Mouse (Mus musculus) forebrain, embryonic 14.5 days (tissue): Measurements from ENCODE around the gene Tmbim6. TPM values are rescaled to one million over a fixed set of nuclear protein-coding genes. Genes with fewer than 3 reads are reported as not detected.

ENCODE experiments used
- ATAC-seq: fragments of 200-750 bp; cut with Nextera tagmentation; 2 replicates; pipeline ENCODE4 v1.8.0; 2017; ENCODE audit warnings: mild to moderate bottlenecking, moderate library complexity
- DNase-seq: peaks from one replicate; pipeline ENCODE4 v3.0.0-alpha.2; 2015; ENCODE audit warnings: low spot score
- H3K27ac ChIP-seq: fragments of 300-500 bp; sonication (generic); 2 replicates; pipeline ENCODE4 v1.5.1; 2014; ENCODE audit warnings: low read depth, mild to moderate bottlenecking, control low read depth, low read length, moderate library complexity
- H3K27me3 ChIP-seq: fragments of 300-500 bp; sonication (generic); replicated peaks from 2 replicates; pipeline ENCODE4 v1.6.1; 2014; ENCODE audit warnings: low read length, control low read depth, mixed read lengths; ENCODE audit not compliant: control insufficient read depth, insufficient read depth
- H3K36me3 ChIP-seq: fragments of 300-500 bp; sonication (generic); 2 replicates; pipeline ENCODE4 v1.6.1; 2014; ENCODE audit warnings: low read length, control low read depth; ENCODE audit not compliant: control insufficient read depth, insufficient read depth
- H3K4me1 ChIP-seq: fragments of 300-500 bp; sonication (generic); 2 replicates; pipeline ENCODE4 v1.6.1; 2014; ENCODE audit warnings: antibody characterized with exemption, low read length, control low read depth; ENCODE audit not compliant: control insufficient read depth, insufficient read depth
- H3K4me2 ChIP-seq: fragments of 300-500 bp; sonication (generic); 2 replicates; pipeline ENCODE4 v1.6.1; 2014; ENCODE audit warnings: mild to moderate bottlenecking, control low read depth, low read length
- H3K4me3 ChIP-seq: fragments of 300-500 bp; sonication (generic); 2 replicates; pipeline ENCODE4 v1.5.1; 2014; ENCODE audit warnings: low read depth, low read length, control low read depth
- H3K9ac ChIP-seq: fragments of 300-500 bp; sonication (generic); 2 replicates; pipeline ENCODE4 v1.6.1; 2014; ENCODE audit warnings: mild to moderate bottlenecking, low read length, control low read depth, moderate library complexity
- H3K9me3 ChIP-seq: fragments of 300-500 bp; sonication (generic); replicated peaks from 2 replicates; pipeline ENCODE4 v1.6.1; 2016; ENCODE audit warnings: low read length, control low read depth, mixed read lengths; ENCODE audit not compliant: control insufficient read depth
- WGBS: fragments of 180-500 bp; shearing (Covaris S2); extraction: QIAGEN DNeasy Blood & Tissue Kit; methylation state at CpG from one replicate; pipeline ENCODE4 v1.1.7; 2014; 5-methylcytosine and 5-hydroxymethylcytosine counted together
- polyA plus RNA-seq: library from polyadenylated mRNA; unstranded; fragments of >200 nt; fragmentation: Nextera tagmentation; extraction: Ambion mirVana; gene quantifications from 2 replicates; pipeline ENCODE4 v1.2.1, GENCODE M21; 2014

The Tmbim6 gene
- polyA plus RNA-seq, 1 experiment from 2014 or later: 247 TPM

DNA sequence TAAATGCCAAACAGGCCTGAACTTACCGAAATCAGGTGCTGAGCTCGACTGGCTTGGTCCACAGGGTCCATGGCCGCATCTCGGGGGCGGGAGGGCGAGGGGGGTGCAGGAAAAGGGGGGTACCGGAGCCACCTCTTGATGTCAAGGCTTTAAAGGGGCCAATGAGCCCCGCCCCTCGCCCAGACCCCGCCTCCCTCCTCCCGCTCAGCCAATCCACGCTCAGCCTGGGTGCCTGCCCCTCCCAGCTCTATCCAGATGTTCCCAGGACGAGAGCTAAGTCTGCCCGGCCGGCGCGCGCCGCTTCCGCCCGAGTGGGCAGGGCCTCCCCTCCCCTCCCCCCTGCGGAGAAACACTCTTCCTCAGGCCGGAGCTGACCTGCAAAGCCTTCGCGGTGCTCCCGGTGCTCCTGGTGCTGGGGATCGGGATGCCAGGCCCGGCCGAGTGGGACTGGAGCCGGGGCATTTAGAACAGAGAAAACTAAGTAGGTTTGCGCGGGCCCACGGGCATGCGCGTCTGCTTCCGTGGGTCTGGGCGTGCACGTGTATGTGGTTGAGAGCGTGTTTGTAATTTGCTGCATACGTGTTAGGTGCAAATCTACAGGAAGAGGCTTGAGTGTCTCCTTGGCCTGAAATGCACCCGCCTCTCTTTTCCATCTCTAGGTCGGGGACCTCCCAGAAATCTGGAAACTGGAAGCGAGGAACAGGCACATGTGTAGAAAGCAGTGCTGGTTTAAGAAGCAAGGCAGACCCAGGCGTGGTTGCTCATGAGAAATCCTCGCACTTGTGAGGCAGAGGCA, 65.1 kb downstream of the Tmbim6 start, which contains the start of gene Nckap5l:
TSS of gene Nckap5l (minus strand) at position 143 of the 796 bp plus-strand sequence.
- under 1% methylated on average over 45 of the region's 45 CpGs for WGBS
- peak within 1 kb of the TSS; percentile 60 for H3K4me2 ChIP-seq
- no peaks in the 10 kb centered on the region for H3K9me3 ChIP-seq
- H3K27ac ChIP-seq: peak within 1 kb of the TSS; percentile 88
- H3K4me3 ChIP-seq: peak within 1 kb of the TSS; percentile 87
- H3K27me3 ChIP-seq: no peaks in the 10 kb centered on the region
- DNase-seq (peak; percentile 95), ATAC-seq (peak; percentile 96)
- peak within 1 kb of the TSS; percentile 78 for H3K9ac ChIP-seq
- H3K4me1 ChIP-seq: peaks cover 22% of the 10 kb centered on the region
- 0 out of 2 replicates have a peak, but pooled peaks cover 3% of the 10 kb centered on the region for H3K36me3 ChIP-seq

Other genes starting within 250 kb of the Tmbim6 start
- gene Kcnh3, start 168.0 kb upstream of the Tmbim6 start, polyA plus RNA-seq: 3.3 and 3.6 TPM in 2 replicates
- 241 and 247 TPM in 2 replicates for gene Mcrs1, start 140.9 kb upstream of the Tmbim6 start, polyA plus RNA-seq
- 57.2 and 81.8 TPM in 2 replicates for gene Prpf40b, start 97.8 kb upstream of the Tmbim6 start, polyA plus RNA-seq
- 0.11 and 0.52 TPM in 2 replicates for gene Fam186b, start 97.0 kb upstream of the Tmbim6 start, polyA plus RNA-seq
- 3.9 and 5.6 TPM in 2 replicates for gene Fmnl3, start 22.4 kb upstream of the Tmbim6 start, polyA plus RNA-seq
- gene Nckap5l, start 64.9 kb downstream of the Tmbim6 start, polyA plus RNA-seq: 9.1 and 12.4 TPM in 2 replicates
- gene Bcdin3d, start 81.8 kb downstream of the Tmbim6 start, polyA plus RNA-seq: 22.4 and 25.4 TPM in 2 replicates
- gene Faim2, start 135.3 kb downstream of the Tmbim6 start, polyA plus RNA-seq: 11.6 and 12.7 TPM in 2 replicates
- gene Aqp2, start 186.2 kb downstream of the Tmbim6 start, polyA plus RNA-seq: not detected in 2 replicates
- 0.15 TPM in 1 of 2 replicates, not detected in the other for gene Aqp5, start 197.9 kb downstream of the Tmbim6 start, polyA plus RNA-seq
- 0.10 TPM in 1 of 2 replicates, not detected in the other for gene Aqp6, start 208.5 kb downstream of the Tmbim6 start, polyA plus RNA-seq